Mouse (Mus musculus) frontal cortex, postnatal 10 days (tissue): ENCODE results near the gene Olfr850.

ENCODE experiments used
- DNase-seq, 2 experiments: peaks; one replicate each; pipeline ENCODE4 v3.0.0; 2022; ENCODE audit warnings: low spot score in 2 of 2, mixed read lengths in 1 of 2

Olfr850 gene

GRCm38 (mm10) chr9:19478148-19478547, at the start of gene Olfr850:
Gene Olfr850 (minus strand): TSS chr9:19478248.
- DNase-seq = no peak

GRCm38 (mm10) chr9:19492995-19493394, 14.9 kb upstream of the Olfr850 start, which contains the start of gene Olfr851:
Gene Olfr851 (plus strand): TSS chr9:19493295.
- DNase-seq = no peak

GRCm38 (mm10) chr9:19439966-19440365, 38.1 kb downstream of the Olfr850 start, which contains the start of gene Olfr849:
Gene Olfr849 (plus strand): TSS chr9:19440266.
- DNase-seq = no peak
